Mouse (Mus musculus) C2C12 (cell line): Measurements from ENCODE around the gene Nudt1. TPM values are rescaled to one million over a fixed set of nuclear protein-coding genes. Genes with fewer than 3 reads are reported as not detected.

ENCODE experiments used
- H3K27me3 ChIP-seq: one replicate; pipeline ENCODE4 v1.6.1; 2011; ENCODE audit not compliant: control insufficient read depth, insufficient read depth, insufficient read length
- H3K36me3 ChIP-seq: one replicate; pipeline ENCODE4 v1.6.1; 2011; ENCODE audit not compliant: control insufficient read depth, insufficient read depth
- H3K4me3 ChIP-seq: one replicate; pipeline ENCODE4 v1.5.1; 2011; ENCODE audit warnings: mild to moderate bottlenecking, control low read depth; ENCODE audit not compliant: poor library complexity, insufficient read depth, severe bottlenecking
- H3K79me2 ChIP-seq: one replicate; pipeline ENCODE4 v1.6.1; 2011; ENCODE audit not compliant: control insufficient read depth, insufficient read depth
- H3K79me3 ChIP-seq: one replicate; pipeline ENCODE4 v1.6.1; 2011; ENCODE audit warnings: low read depth, control low read depth
- H3ac ChIP-seq: one replicate; pipeline ENCODE3; 2011; ENCODE audit warnings: low read depth; ENCODE audit not compliant: control insufficient read depth, insufficient read length
- CEBPB ChIP-seq: IDR thresholded peaks from one replicate; pipeline ENCODE4 v1.6.1; 2011; ENCODE audit warnings: low read depth, mild to moderate bottlenecking, control low read depth, moderate library complexity
- CTCF ChIP-seq: IDR thresholded peaks from one replicate; pipeline ENCODE4 v1.5.1; 2011; ENCODE audit not compliant: control insufficient read depth, insufficient read depth, insufficient read length
- FOSL1 ChIP-seq: IDR thresholded peaks from one replicate; pipeline ENCODE4 v1.8.0; 2011; ENCODE audit warnings: mild to moderate bottlenecking, low read length; ENCODE audit not compliant: poor library complexity, insufficient read depth, severe bottlenecking
- MAX ChIP-seq: IDR thresholded peaks from one replicate; pipeline ENCODE4 v1.6.1; 2011; ENCODE audit warnings: mild to moderate bottlenecking, control low read depth
- MYOD1 ChIP-seq: IDR thresholded peaks from one replicate; pipeline ENCODE4 v1.6.1; 2011; ENCODE audit warnings: low read depth; ENCODE audit not compliant: control insufficient read depth, insufficient read length
- MYOG ChIP-seq: IDR thresholded peaks from one replicate; pipeline ENCODE4 v1.6.1; 2011; ENCODE audit not compliant: control insufficient read depth, insufficient read length; ENCODE audit errors: extremely low read depth
- USF1 ChIP-seq: IDR thresholded peaks from one replicate; pipeline ENCODE4 v1.6.1; 2011; ENCODE audit warnings: low read depth, mild to moderate bottlenecking, control low read depth, moderate library complexity
- long read RNA-seq, 2 experiments: library from polyadenylated mRNA; unstranded; transcript quantifications; one replicate each; pipeline ENCODE4 v2.0.0; 2019 to 2020
- polyA plus RNA-seq: library from polyadenylated mRNA; unstranded; fragments of >200 nt; fragmentation: generic; extraction: Trizol; gene quantifications from one replicate; pipeline ENCODE4 v1.2.1, GENCODE M21; 2012; ENCODE audit warnings: missing spikeins

Gene Nudt1
- polyA plus RNA-seq, result 37.7 TPM
- long read RNA-seq, experiment 1, partial matches to known transcripts, result 3 of 10 reads
- long read RNA-seq, experiment 1, other reads (novel, unspliced or antisense), result 0 of 10 reads
- long read RNA-seq, experiment 2, partial matches to known transcripts, result 1 of 10 reads
- long read RNA-seq, experiment 2, other reads (novel, unspliced or antisense), result 2 of 10 reads

GRCm38 (mm10) chr5:140321042-140321755, at the start of gene Nudt1, which contains the start of gene Mad1l1:
TSS of gene Nudt1 (plus strand) at chr5:140321656.
TSS of gene Mad1l1 (minus strand) at chr5:140321552.
- Histone ChIP-seq H3K27me3 (no peaks in the 10 kb centered on the region), H3ac (peak within 1 kb of the TSS; percentile 95), H3K79me2 (peaks cover 52% of the 10 kb centered on the region), H3K79me3 (peaks cover 40% of the 10 kb centered on the region), H3K4me3 (peak within 1 kb of the TSS; percentile 82), H3K36me3 (no peaks in the 10 kb centered on the region)
- no peak for TF ChIP-seq FOSL1
- TF ChIP-seq USF1, result no peak
- TF ChIP-seq CTCF, result no peak
- no peak for TF ChIP-seq CEBPB
- TF ChIP-seq MYOD1, result no peak
- TF ChIP-seq MAX, result no peak
- no peak for TF ChIP-seq MYOG

- no peaks in the 10 kb centered on the region for H3K79me3 ChIP-seq
- H3K36me3 ChIP-seq, result peaks cover 13% of the 10 kb centered on the region
- TF ChIP-seq CEBPB (no peak), FOSL1 (no peak), MAX (no peak), MYOD1 (no peak), CTCF (no peak), USF1 (no peak), MYOG (no peak)
- H3ac ChIP-seq, result no peak overlapping the region
- no peaks in the 10 kb centered on the region for H3K79me2 ChIP-seq
- H3K4me3 ChIP-seq, result no peak overlapping the region
- H3K27me3 ChIP-seq, result no peaks in the 10 kb centered on the region
These were observed 44.7 kb upstream of the Nudt1 start for GRCm38 (mm10) chr5:140276779-140277178.

GRCm38 (mm10) chr5:140280205-140280604, 41.3 kb upstream of the Nudt1 start:
- H3K36me3 ChIP-seq, result peaks cover 20% of the 10 kb centered on the region
- H3K79me3 ChIP-seq, result no peaks in the 10 kb centered on the region
- no peak overlapping the region for H3ac ChIP-seq
- H3K27me3 ChIP-seq, result no peaks in the 10 kb centered on the region
- no peaks in the 10 kb centered on the region for H3K79me2 ChIP-seq
- H3K4me3 ChIP-seq, result no peak overlapping the region
- TF ChIP-seq CEBPB, result no peak
- TF ChIP-seq MAX, result no peak
- no peak for TF ChIP-seq MYOD1
- no peak for TF ChIP-seq USF1
- no peak for TF ChIP-seq MYOG
- TF ChIP-seq CTCF, result no peak
- TF ChIP-seq FOSL1, result no peak

- H3K27me3 ChIP-seq, result no peaks in the 10 kb centered on the region
- H3K79me3 ChIP-seq, result no peaks in the 10 kb centered on the region
- no peak overlapping the region for H3ac ChIP-seq
- peaks cover 20% of the 10 kb centered on the region for H3K36me3 ChIP-seq
- H3K79me2 ChIP-seq, result no peaks in the 10 kb centered on the region
- no peak overlapping the region for H3K4me3 ChIP-seq
- no peak for TF ChIP-seq MYOG
- no peak for TF ChIP-seq CTCF
- no peak for TF ChIP-seq FOSL1
- TF ChIP-seq CEBPB, result no peak
- no peak for TF ChIP-seq MYOD1
- TF ChIP-seq USF1, result no peak
- no peak for TF ChIP-seq MAX
These were observed 39.1 kb upstream of the Nudt1 start for GRCm38 (mm10) chr5:140282376-140282775.

- H3K36me3 ChIP-seq, result peaks cover 20% of the 10 kb centered on the region
- TF ChIP-seq MYOG, result no peak
- TF ChIP-seq CTCF, result no peak
- no peak for TF ChIP-seq USF1
- no peak for TF ChIP-seq MYOD1
- no peak overlapping the region for H3K4me3 ChIP-seq
These were observed 38.6 kb upstream of the Nudt1 start for GRCm38 (mm10) chr5:140282900-140283299.

More at GRCm38 (mm10) chr5:140282900-140283299, 38.6 kb upstream of the Nudt1 start:
- Histone ChIP-seq H3K27me3 (no peaks in the 10 kb centered on the region), H3K79me2 (no peaks in the 10 kb centered on the region), H3K79me3 (no peaks in the 10 kb centered on the region), H3ac (no peak overlapping the region)
